Mouse (Mus musculus) Patski (cell line): ENCODE data around the gene Adamts18. TPM values are rescaled to one million over a fixed set of nuclear protein-coding genes. Genes with fewer than 3 reads are reported as not detected.

Experiments used
- ATAC-seq: fragments of 100-300 bp; one replicate; pipeline ENCODE4 v1.8.0; 2021
- CTCF ChIA-PET: fragments of 350-600 bp; sonication (Branson Sonifier 250); formaldehyde crosslinking; loops from one replicate; lab custom pipeline; 2022; ENCODE audit warnings: inconsistent platforms; lab: Charles Lee
- POLR2A ChIA-PET: fragments of 350-600 bp; sonication (Branson Sonifier 250); formaldehyde crosslinking; loops from one replicate; lab custom pipeline; 2022; ENCODE audit warnings: antibody characterized with exemption, inconsistent platforms; lab: Charles Lee
- DNase-seq: peaks from one replicate; pipeline ENCODE4 v3.0.0-alpha.2; 2011; ENCODE audit warnings: low read depth, low spot score
- H3K27me3 ChIP-seq: fragments of 371-371 bp; one replicate; pipeline ENCODE4 v1.5.1; 2021
- CTCF ChIP-seq: fragments of 100-300 bp; IDR thresholded peaks from one replicate; pipeline ENCODE4 v1.5.1; 2021
- in situ Hi-C: fragments of 300-500 bp; cut with MboI; formaldehyde crosslinking; loops from 3 replicates; pipeline ENCODE4 v1.11.1; 2018; ENCODE audit warnings: low pct_unique_long_range_greater_than_20kb, mixed read lengths
- polyA plus RNA-seq: library from polyadenylated mRNA; unstranded; gene quantifications from one replicate; pipeline ENCODE4 v1.2.3, GENCODE M21; 2021

Gene Adamts18
- polyA plus RNA-seq, 1 experiment from 2014 or later: not detected

GRCm38 (mm10) chr8:113688543-113688915 lies 160.0 kb downstream of the Adamts18 start:
- POLR2A ChIA-PET: no interaction called here
- DNase-seq (no peak), ATAC-seq (no peak)
- TF ChIP-seq CTCF: no peak
- CTCF ChIA-PET: no interaction called here
- H3K27me3 ChIP-seq: no peaks in the 10 kb centered on the region
- in situ Hi-C loops: no loop called here

- H3K27me3 ChIP-seq: no peaks in the 10 kb centered on the region
- ChIA-PET CTCF (interaction anchor here (1.1 kb wide), 1 partner anchor 70 kb away, joined by 3 read pairs; no protein-coding TSS in a partner anchor), POLR2A (no interaction called here)
- no peak for DNase-seq
- ATAC-seq: no peak
- no peak for TF ChIP-seq CTCF
- in situ Hi-C loops: no loop called here
These were observed 160.5 kb downstream of the Adamts18 start for GRCm38 (mm10) chr8:113687889-113688542.

DNA sequence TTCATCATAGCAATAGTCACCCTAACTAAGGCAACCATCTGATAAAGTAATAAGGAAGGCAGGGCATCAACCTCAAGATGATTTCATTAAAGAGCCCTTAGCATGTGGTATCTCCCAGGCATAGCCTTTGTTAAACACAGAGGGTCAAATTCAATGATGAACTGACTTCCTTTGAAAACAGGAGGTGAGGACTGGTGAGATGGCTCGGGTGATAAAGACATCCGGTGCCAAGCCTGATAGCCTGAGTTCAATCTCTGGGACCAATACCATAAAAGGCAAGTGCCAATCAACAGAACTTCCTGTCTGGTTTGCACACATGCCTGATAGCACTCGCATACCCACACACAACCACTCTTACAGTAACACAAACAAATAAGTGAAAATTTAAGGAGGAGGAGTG lies 169.2 kb downstream of the Adamts18 start:
- H3K27me3 ChIP-seq: no peaks in the 10 kb centered on the region
- ChIA-PET POLR2A (no interaction called here), CTCF (no interaction called here)
- TF ChIP-seq CTCF: no peak
- in situ Hi-C loops: loop anchor here (10.0 kb wide), 1 partner anchor 125 kb away; no protein-coding TSS in a partner anchor
- DNase-seq: no peak
- no peak for ATAC-seq

DNA sequence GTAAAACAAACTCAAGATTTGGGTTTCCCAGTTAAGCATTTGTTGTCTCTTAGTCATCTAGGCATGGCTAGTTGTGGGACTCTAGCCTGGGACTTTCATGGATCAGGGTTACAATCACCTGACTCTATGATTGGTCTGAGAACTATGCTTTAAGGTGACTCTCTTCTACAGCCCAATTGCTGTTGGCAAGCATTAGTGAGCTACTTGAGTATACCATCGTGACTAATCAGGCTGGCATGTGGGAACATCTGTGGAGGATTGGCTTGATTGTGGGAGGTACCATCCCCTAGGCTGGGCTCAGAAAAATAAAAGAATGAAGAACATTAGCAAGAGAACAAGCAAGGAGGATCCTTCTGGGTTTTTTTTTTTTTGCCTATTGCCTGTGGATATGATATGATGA lies 171.7 kb downstream of the Adamts18 start:
- no peak for TF ChIP-seq CTCF
- ChIA-PET CTCF (interaction anchor here (2.3 kb wide), 1 partner anchor 12 kb away, joined by 11 read pairs; no protein-coding TSS in a partner anchor), POLR2A (no interaction called here)
- DNase-seq: no peak
- in situ Hi-C loops: loop anchor here (10.0 kb wide), 1 partner anchor 128 kb away; no protein-coding TSS in a partner anchor
- no peaks in the 10 kb centered on the region for H3K27me3 ChIP-seq
- ATAC-seq: no peak

DNA sequence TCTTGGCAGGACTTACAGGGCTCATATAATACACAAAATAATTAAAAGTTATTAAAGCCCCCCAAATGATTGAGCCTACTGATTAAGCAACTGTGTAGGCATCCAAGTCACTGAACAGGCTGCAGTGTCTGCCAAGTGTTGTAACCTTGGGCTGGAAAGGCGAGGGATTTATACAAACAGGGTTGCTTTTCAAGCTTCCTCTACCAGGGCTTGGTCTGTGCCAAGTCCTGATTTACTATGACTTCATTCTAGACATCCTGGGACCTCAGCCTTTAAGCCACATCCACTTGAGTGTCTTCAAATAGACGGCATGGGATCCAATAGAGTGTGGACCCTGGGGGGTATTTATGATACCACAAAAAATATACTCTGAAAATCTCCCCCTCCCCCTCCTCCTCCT lies 173.3 kb downstream of the Adamts18 start:
- POLR2A ChIA-PET: no interaction called here
- ATAC-seq (no peak), DNase-seq (no peak)

DNA sequence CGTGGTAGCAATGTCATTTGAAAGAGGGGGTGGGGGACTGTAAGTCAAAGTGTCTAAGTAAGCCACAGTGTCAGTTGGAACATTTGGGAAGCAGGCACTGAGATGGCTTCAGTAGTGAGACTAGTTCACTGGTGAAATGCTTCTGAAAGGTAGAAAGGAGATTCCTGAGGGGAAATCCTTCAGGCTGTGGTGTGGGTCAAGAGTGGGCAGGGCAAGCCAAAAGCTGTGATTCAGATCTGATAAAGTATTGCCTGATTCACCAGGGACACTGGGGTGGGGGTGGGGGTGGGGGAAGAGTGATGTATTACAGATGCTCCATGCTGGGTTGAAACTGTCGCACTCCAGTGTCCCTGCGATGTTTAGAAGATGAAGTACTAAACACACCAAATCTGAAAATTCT lies 173.9 kb downstream of the Adamts18 start:
- ATAC-seq (no peak), DNase-seq (no peak)
- in situ Hi-C loops: loop anchor here (5.0 to 10.0 kb wide), 2 partner anchors 130 to 388 kb away; no protein-coding TSS in a partner anchor
- ChIA-PET CTCF (interaction anchor here (1.1 kb wide), 1 partner anchor 95 kb away, joined by 3 read pairs; no protein-coding TSS in a partner anchor), POLR2A (no interaction called here)
- no peak for TF ChIP-seq CTCF
- H3K27me3 ChIP-seq: no peaks in the 10 kb centered on the region

More for the DNA sequence above, 173.3 kb downstream of the Adamts18 start:
- in situ Hi-C loops: loop anchor here (10.0 kb wide), 1 partner anchor 130 kb away; no protein-coding TSS in a partner anchor
- CTCF ChIA-PET: interaction anchor here (1.1 to 2.3 kb wide), 2 partner anchors 11 to 94 kb away, joined by 3 to 11 read pairs; no protein-coding TSS in a partner anchor
- H3K27me3 ChIP-seq: no peaks in the 10 kb centered on the region
- TF ChIP-seq CTCF: no peak

GRCm38 (mm10) chr8:113673300-113673699 lies 175.2 kb downstream of the Adamts18 start:
- no peak for TF ChIP-seq CTCF
- DNase-seq (no peak), ATAC-seq (no peak)
- CTCF ChIA-PET: no interaction called here
- in situ Hi-C loops: loop anchor here (5.0 to 10.0 kb wide), 2 partner anchors 132 to 389 kb away; no protein-coding TSS in a partner anchor
- POLR2A ChIA-PET: no interaction called here
- no peaks in the 10 kb centered on the region for H3K27me3 ChIP-seq

DNA sequence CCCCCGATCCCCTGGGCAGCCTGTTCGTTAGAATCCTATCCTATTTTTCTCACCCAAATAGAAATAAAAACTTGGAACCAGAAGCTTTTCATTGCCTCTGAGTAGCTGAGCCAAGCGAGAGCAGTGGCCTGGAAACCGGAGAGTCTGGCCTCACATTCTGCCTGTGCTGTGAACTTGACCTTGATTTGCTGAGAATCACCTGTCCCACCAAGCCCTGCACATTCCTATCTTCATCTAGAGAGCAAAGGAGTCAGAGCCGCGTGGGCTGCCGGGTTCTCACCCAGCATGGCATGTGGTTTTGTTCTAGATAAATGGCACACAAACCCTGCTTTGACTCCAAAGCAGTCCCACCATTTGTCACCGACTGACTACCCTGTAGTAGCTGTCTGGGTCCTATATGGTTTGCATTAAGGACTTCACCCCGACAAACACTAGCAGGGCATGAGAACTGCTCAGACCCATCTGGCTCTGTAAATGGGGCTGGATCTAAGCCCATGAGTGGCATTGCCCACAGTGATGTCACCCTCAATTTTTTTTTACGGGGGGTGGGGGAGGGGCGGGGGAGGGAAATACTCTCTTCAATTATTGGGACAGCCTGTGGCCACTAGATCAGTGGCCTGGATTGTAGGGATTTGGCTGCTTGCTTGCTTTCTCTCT lies 175.8 kb downstream of the Adamts18 start:
- H3K27me3 ChIP-seq: no peaks in the 10 kb centered on the region
- ATAC-seq (no peak), DNase-seq (no peak)
- ChIA-PET CTCF (no interaction called here), POLR2A (no interaction called here)
- no peak for TF ChIP-seq CTCF
- in situ Hi-C loops: loop anchor here (5.0 to 10.0 kb wide), 2 partner anchors 132 to 390 kb away; no protein-coding TSS in a partner anchor

DNA sequence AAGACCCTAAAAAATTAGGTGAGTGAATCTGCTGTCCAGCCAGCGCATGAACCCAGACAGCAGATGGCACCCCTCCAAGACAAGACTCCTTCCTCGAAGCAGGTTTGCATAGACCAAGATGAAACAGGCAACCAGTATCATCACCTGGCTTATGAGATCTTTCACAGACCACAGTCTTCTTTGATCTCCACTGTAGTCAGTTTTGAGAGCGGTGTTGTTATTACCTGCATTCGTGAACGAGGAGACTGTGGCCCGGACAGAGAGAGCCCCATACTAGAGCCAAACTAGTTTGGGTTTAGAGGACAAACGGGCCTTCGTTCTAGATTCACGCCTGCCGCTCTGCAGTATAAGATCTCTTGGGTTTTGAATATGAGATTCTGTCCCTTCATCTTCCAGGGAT lies 178.6 kb downstream of the Adamts18 start:
- TF ChIP-seq CTCF: no peak
- DNase-seq: no peak
- no peak for ATAC-seq
- in situ Hi-C loops: loop anchor here (5.0 to 10.0 kb wide), 2 partner anchors 135 to 392 kb away; no protein-coding TSS in a partner anchor
- CTCF ChIA-PET: no interaction called here
- H3K27me3 ChIP-seq: no peaks in the 10 kb centered on the region
- POLR2A ChIA-PET: no interaction called here

DNA sequence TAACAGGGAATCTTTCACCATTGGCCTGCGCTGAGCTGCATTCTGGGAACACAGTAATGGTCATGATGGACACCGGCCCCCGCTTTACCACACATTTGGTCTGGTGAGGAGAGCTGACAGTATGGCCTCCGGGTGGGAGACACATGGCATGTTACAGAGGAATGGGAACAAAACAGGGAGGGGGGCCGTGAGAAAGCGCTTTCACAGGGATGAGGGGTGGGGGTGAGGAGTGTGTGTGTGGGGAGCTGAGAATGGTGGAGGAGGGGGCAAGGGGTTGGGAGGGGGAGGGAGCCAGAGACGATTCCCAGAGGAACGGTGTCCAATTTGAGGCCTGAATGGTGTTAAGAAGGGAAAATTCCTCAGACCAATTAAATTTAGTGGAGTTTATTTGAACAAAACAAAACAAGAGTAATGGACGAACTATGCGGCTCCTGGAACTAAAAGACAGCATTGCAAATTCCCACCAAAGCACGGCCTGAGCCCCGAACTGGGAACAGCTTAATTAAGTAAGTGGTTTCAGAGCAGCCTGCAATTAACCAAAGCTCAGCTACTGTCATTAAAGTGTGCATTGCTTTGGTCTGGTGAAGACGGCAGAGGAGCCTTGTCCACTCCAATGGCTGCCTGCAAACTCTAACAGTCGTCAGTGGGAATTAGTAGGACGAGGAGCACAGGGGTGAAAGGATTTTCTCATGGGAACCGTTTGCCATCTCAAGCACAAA lies 181.7 kb downstream of the Adamts18 start:
- in situ Hi-C loops: no loop called here
- no peak for TF ChIP-seq CTCF
- no peaks in the 10 kb centered on the region for H3K27me3 ChIP-seq
- POLR2A ChIA-PET: interaction anchor here (0.6 kb wide), 1 partner anchor 179 kb away, joined by 5 read pairs; no protein-coding TSS in a partner anchor
- no peak for ATAC-seq
- CTCF ChIA-PET: interaction anchor here (2.1 to 3.7 kb wide), 2 partner anchors 9 to 318 kb away, joined by 5 to 36 read pairs; no protein-coding TSS in a partner anchor
- DNase-seq: no peak
